Mouse (Mus musculus) CH12.LX (cell line): ENCODE measurements at regions not wholly inside any gene's neighbourhood (a gene's known extent, or its start where the extent isn't known, plus 50 kb on each side); places are given as distances from the start of the nearest gene placed in this dataset.

Experiments used
- CTCF ChIP-seq, 2 experiments: IDR thresholded peaks in 1 of 2; conservative IDR thresholded peaks in 1 of 2; 2 replicates each; pipeline ENCODE4 v1.5.1; 2011 to 2012; ENCODE audit warnings: low read depth in 2 of 2, low read length in 2 of 2, improper control_type of control experiment in 1 of 2, inconsistent platforms in 1 of 2, mild to moderate bottlenecking in 1 of 2, moderate library complexity in 1 of 2
- NELFE ChIP-seq: IDR thresholded peaks from 2 replicates; pipeline ENCODE4 v1.6.1; 2011; ENCODE audit warnings: low read depth, low read length, improper control_type of control experiment
- NRF1 ChIP-seq: IDR thresholded peaks from 2 replicates; pipeline ENCODE4 v1.6.1; 2014; ENCODE audit warnings: low read depth, mild to moderate bottlenecking, inconsistent platforms, low read length, improper control_type of control experiment, moderate library complexity
- POLR2A ChIP-seq: IDR thresholded peaks from 2 replicates; pipeline ENCODE4 v1.6.1; 2011; ENCODE audit warnings: low read depth, mild to moderate bottlenecking, improper control_type of control experiment, low read length
- USF2 ChIP-seq: conservative IDR thresholded peaks from 2 replicates; pipeline ENCODE4 v1.6.1; 2011; ENCODE audit warnings: low read depth, low read length, improper control_type of control experiment
- ZC3H11A ChIP-seq: IDR thresholded peaks from 2 replicates; pipeline ENCODE4 v1.6.1; 2012; ENCODE audit warnings: low read depth, mild to moderate bottlenecking, inconsistent platforms, low read length, improper control_type of control experiment
- ZNF384 ChIP-seq: IDR thresholded peaks from 2 replicates; pipeline ENCODE4 v1.6.1; 2012; ENCODE audit warnings: low read depth, low read length, improper control_type of control experiment, inconsistent platforms

GRCm38 (mm10) chr15:36933581-36933991, 74.0 kb downstream of the Zfp706 start:
- TF ChIP-seq ZNF384 (no peak), POLR2A (no peak), CTCF (conservative IDR thresholded peaks at IDR 0.05 in 1 of 2, IDR thresholded peaks at IDR 0.05 in 1 of 2; ENCODE audit: low read depth in 2 of 2, low read length in 2 of 2) (no peak), ZC3H11A (no peak), NRF1 (no peak), USF2 (no peak), NELFE (no peak)
